Mouse (Mus musculus) testis, adult 2 months (tissue): ENCODE data around the gene Fis1.

Experiments
- CTCF ChIP-seq: fragments of 200-500 bp; IDR thresholded peaks from 2 replicates; pipeline ENCODE4 v1.5.1; 2012; ENCODE audit warnings: low read depth, mild to moderate bottlenecking, inconsistent platforms, low read length, moderate library complexity; ENCODE audit not compliant: control insufficient read depth, insufficient read depth, insufficient replicate concordance
- POLR2A ChIP-seq: fragments of 200-500 bp; IDR thresholded peaks from 2 replicates; pipeline ENCODE4 v1.6.1; 2012; ENCODE audit warnings: low read depth, mild to moderate bottlenecking, inconsistent platforms, low read length, moderate library complexity; ENCODE audit not compliant: control insufficient read depth

DNA sequence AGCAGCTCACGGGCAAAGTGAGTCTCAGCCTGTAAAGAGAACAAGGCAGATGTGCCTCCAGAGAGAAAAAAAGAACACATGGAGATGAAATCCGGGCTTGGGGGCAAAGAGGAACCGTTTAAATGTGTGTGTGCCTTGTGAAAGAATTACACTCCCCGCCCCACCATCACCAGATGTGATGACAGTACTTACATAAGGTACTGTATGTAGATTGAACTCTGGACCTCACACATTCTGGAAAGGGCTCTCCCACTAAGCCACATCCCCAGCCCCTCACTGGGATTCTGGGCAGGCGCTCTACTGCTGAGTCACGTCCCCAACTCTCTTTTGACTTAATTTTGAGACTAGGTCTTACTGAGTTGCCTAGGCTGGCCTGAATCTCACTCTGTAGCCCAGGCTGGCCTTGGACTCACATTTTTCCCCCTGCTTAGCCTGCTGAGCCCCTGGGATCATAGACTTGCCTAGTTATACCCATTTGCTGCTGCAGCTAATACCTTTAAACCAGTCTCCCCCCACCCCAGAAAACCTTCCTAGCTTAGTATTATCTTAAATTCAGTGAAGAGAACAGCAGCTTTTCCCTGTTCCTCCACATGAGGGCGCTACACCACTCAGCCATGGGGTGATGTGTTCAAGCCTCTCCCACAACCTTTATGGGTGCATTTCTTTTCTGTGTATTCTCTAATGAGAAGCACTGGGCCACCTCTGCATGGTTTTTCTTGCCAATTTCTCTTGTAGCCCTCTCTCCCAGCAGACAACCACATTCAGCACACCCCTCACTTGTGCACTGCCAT is 17.0 kb upstream of the Fis1 start:
- TF ChIP-seq CTCF (peak; percentile 30; the same call in 1 of the 2 replicates), POLR2A (no peak)
